Mouse (Mus musculus) bone marrow macrophage, adult 2 months (primary cell): ENCODE measurements around the gene Ly6g6d.

Experiments used
- CTCF ChIP-seq: IDR thresholded peaks from 2 replicates; pipeline ENCODE4 v1.5.1; 2012; ENCODE audit warnings: low read depth, mild to moderate bottlenecking, low read length, moderate library complexity
- POLR2A ChIP-seq: IDR thresholded peaks from 2 replicates; pipeline ENCODE4 v1.6.1; 2012; ENCODE audit warnings: mild to moderate bottlenecking, low read depth, low read length, borderline replicate concordance

GRCm38 (mm10) chr17:35039121-35039873 is 38.6 kb downstream of the Ly6g6d start:
- TF ChIP-seq CTCF = no peak
- no peak for TF ChIP-seq POLR2A
